Mouse (Mus musculus): ENCODE data around the gene Eif4g3.

The Eif4g3 gene

DNA sequence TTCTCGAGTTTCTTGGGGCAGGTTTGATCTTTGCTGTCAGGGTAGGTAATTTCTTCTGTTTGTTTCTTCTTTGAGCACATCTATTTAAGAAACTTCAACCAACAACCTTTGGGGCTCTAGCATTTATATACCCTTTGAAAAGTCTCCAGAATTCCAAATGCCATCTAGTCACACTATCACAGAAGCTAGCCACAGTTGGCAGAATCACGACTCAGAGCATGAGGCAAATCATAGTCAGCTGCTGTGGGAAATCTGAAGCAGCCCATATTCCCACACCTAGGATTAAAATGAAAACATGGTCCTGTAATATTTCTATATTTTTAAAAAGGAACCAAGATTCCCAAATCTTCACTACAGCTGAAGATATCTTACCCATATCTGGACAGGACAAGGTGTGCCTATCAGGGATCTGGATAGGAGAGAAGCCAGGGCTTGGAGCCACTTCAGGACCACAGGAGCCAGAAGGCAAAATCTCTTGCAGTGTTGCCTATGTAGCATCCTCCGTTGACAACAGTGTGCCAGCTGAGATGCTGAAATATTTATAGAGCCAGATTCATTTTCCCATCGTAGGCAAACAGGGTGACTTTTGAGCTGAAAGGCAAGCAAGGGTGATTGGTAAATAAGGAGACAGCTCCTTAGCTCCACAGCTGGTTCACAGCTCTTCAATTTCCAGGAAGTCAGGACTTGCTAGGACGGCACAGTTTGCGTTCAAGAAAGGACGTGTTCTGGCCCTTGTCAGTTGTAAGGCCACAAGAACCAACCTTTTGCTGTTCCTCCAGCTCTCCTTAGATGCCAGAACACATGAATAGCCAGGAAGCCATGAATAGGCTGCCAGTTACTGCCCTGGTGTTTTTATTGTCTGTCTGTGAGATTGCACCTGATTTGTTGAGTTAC is 70.8 kb downstream of the Eif4g3 start:
- no peak for DNase-seq (ENCODE audit: low read depth, low spot score)

DNA sequence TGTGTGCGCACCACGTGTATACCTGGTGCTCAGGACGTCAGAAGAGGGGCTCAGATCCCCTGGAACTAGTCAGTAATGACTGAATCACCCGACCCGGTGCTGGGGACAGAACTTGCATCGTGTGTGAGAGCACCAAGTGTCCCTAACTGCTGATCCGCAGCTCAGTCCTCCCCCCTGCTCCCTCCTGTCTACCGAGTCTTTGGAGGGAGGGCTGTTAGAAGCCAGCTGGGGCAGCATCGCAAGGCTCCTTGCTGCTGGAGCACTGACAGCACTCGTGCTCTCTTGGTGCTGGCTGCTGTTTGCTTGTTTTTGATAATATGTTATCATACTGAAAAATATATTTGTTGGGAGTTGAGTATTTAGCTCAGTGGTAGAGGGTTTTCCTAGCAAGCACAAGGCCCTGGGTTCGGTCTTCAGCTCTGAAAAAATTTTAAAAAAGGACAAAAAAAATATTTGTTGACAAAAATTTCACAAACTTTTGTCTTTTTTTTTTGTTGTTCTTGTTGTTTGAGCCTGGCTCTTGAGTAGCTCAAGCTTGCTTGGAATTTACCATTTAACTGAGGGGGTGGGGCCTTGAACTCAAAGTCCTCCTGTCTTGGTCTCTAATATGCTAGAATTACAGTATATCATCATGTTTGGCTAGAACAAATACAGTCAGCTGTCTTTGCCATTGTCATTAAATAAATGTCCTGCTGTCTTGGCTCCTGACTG is 72.2 kb downstream of the Eif4g3 start:
- no peak for DNase-seq (ENCODE audit: low read depth, low spot score)

DNA sequence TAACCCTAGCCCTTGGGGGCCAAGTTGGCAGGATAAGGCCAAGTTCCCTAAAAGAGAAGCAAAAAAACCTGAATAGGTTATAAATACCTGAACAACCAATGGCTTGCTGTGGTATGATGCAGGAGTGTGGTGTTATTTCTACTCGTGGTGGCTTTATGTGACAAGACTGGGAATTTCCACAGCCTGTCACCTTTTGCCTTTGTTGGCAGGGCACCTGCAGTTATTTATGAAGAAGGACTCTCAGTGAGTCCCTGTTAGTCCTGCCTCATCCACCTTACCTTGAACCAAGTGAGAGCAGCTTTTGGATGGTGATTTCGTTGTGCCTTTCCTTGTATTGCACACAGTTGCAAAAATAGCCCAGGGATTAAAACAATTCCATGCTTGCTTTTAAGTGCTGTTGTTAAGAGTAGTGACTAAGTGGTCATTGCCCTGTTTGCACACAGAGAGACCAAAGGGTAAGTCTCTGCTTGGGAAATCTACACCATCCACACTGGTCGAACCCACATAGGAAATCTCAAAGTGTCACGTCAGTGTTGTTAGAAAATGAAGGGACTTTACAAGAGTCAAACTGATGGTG is 72.9 kb downstream of the Eif4g3 start:
- no peak for DNase-seq (ENCODE audit: low read depth, low spot score)

DNA sequence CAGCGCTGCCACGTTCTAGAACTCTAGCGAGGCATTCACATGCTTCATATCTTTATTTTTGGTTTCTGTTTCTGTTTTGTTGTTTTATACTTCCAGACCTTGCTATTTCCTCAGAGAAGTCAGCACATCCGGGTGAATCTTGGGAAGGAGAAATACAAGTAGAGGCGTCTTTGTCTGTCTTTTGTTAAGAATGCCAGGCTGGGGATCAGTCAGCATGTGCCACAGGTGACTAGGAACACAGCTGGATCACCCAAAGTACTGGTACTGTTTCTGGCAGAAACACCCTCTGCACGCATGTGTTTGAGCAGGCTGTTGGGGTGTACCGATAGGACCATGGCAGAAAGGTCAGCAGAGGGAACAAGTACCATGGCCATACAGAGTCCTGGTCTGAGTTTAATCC is 73.6 kb downstream of the Eif4g3 start:
- no peak for DNase-seq (ENCODE audit: low read depth, low spot score)

DNA sequence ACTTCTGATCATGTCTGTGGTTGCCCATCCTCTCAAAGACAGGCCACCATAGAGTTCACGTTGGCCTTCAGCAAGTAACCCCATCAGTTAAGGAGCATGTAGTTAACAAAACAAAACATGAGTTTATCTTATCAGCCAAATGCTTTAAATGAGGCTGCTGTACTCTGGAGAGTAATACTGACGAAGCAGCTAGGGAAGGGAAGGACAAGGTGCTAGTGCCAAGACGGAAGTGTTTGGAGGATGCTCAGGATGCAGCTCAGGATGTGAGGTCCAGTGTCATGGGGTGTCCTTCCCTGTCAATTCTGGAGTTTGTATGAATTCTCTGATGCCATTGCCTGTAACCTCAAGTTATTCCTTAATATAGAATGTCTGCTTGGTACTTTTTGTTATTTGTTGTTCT is 75.0 kb downstream of the Eif4g3 start:
- no peak for DNase-seq (ENCODE audit: low read depth, low spot score)

DNA sequence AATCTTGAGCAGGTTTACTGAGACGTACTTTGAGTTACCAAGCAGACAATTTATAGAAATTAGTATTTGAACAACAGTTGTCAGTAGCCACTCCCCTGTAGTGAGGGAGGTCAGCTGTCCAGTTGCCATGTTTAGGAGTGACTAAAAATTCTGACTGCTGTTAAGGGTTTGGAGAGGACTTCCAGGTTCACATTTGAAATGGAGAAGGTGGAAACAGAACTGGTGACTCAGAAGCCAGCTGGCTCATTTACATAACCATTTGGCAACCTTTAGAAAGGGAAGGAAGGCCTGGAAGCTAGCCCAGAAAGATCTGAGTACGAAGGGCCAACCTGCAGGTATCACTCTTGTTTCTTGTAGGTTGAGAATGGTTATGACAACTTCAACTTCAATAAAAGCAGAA is 75.8 kb downstream of the Eif4g3 start:
- DNase-seq (ENCODE audit: low read depth, low spot score): no peak

DNA sequence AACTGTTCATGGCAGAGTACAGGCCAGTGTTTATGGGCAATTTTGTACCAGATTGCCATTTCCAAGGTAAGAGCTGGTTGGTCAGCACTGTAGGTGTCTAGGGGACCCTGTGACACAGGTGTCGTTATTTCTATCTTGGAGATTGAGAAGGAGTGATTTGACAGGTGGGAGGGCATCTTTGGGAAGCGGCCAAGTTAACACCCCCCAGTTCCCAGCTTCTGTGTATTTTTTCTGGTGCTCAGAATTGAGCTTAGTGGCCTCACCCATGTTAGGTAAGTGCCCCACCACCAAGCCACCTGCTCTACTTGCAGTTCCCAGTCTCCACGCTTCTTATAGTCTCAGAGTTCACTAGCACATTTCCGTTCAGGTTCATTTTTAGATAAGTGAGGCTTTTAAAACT is 76.5 kb downstream of the Eif4g3 start:
- no peak for DNase-seq (ENCODE audit: low read depth, low spot score)

DNA sequence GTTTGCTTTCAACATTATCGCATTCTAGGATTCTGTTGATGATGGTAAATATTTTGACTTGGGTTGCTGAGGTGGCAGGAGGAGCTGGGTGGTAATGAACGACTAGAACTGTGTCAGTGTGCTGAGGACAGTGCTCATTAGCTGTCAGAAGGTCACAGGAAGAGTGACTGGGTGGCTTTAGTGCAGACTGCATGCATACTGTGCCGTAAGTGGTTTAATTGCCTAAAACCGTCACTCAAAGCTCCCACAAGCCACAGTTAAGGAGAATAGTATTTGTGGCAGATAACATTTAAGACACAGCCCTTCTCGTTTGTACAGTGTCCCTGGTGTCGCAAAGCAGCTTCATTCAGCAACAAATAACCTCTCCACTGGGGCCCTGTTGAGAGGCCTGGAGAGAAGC is 78.7 kb downstream of the Eif4g3 start:
- DNase-seq (ENCODE audit: low read depth, low spot score): no peak

DNA sequence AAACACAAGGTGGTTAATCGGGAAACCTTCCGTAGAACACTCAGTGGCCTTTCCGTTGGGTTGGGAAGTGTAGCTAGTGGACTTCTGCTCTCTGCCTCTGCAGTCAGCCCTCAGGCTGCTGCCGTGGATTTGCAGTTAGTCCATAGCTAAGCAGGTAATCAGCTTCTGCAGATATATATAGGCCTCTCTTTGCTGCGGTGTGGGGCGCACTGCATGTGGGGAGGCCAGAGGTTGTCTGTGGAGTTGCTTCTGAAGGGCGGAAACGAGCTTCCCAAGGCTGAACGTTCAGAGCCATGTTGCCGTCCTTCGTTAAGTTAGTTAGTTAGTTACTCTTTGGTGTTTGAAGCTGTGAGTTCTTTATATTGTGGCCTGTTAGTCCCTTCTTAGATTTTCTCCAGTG is 80.3 kb downstream of the Eif4g3 start:
- no peak for DNase-seq (ENCODE audit: low read depth, low spot score)

DNA sequence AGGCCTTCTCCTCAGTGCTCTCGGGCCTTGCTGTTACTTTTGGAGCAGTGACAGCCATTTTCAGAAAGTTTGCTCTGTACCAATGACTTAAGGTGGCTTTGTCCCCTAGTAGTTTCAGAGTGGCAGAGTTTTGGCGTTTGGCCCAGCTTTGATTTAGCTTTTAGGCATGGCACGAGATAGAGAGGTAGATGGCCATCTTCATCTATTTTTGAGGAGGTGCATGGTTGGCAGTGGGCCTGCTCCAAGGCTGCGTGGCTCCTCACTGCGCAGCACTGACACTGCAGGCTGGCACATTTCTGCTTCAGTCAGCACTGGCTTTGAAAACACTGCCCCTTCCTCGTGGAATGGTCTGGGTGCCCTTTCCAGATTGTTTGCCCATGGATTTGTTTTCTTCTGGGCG is 80.7 kb downstream of the Eif4g3 start:
- DNase-seq (ENCODE audit: low read depth, low spot score): no peak

DNA sequence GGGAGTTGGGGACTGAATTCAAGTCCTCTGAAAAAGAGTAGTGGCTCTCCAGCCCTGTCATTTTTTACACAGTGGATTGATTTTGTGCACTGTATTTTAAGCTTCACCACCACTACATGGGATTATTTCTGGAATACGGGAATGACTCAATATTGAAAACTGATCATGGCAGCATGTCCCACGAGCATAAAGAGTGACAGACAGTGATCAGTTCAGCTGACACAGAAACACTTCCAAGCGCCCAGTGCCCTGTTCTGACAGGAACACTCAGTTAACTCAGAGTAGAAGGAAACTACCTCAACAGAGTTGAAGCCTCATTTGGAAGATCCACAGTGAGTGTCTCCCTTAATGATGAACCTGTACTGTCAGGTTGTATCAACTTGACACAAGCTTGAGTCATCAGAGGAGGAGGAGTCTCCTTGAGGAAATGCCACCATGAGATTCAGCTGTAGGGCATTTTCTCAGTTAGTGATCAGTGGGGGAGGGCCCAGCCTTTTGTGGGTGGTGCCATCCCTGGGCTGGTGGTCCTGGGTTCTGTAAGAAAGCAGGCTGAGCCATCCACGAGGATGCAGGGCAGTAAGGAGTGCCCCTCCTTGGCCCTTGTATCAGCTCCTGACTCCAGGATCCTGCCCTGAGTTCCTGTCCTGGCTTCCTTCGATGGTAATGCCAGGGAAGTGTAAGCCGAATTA is 82.2 kb downstream of the Eif4g3 start:
- DNase-seq (ENCODE audit: low read depth, low spot score): no peak

DNA sequence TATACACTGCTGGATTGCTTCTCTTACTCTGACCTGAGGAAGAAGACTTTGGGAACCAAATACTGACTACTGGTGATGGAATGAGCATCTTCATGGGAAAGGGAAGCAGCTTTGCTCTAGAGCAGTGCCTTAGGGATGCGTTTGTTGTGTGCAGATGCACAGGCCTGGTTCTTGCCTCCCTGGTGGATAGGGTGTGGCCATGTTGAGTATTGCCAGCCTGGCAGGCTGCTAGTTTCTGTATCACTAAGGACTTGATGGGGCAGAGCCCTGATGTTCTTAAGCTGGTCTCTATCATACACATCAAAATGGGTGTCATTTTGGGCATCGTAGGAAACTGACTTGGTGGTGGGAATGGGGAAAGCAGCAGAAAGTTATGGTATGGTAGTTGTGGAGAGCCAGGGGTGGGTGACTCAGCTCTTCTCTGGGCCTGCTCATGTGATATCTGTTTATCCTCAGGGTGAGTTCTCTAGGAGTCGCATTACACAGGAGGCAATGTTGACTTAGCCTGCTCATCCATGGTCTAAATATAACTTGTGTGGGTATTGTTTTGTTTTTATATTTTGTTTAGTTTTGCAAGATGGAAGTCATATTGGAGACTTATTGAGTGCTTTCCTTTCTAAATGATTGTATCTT is 85.0 kb downstream of the Eif4g3 start:
- DNase-seq (ENCODE audit: low read depth, low spot score): no peak

DNA sequence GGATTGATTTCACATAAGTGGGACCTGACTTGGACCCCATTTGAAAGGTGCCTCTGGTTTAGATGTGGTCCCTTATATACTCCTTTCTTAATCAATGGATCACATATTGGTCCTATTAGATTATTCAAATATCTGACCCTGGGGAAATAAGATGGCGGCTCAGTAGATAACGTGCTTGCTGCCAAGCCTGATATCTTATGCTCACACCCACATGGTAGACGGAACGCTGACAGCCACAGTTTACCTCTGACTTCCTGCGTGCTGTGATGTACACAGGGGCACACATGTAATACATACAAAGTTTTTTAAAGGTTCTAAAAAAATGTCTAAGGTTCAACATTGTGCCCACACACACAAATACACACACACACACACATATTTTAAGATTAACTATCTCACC is 86.4 kb downstream of the Eif4g3 start:
- DNase-seq (ENCODE audit: low read depth, low spot score): no peak

DNA sequence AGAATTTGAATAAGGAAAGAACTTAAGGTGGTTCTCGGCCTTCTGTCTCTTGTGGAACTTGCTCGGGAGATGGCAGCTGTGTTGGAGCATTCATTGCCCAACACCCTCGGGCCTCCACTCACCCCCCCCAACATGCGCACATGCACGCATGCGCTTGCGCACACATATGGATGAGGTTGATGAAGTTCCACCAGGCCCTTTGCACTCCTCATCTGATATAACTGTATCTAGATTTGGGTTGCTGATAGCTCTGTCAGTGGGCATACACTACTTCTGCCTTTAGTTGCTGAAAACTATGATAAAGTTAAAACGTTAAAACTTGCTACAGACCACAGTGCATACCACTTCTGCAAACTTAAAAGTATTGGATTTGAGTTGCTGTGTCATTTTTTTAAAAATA is 89.6 kb downstream of the Eif4g3 start:
- no peak for DNase-seq (ENCODE audit: low read depth, low spot score)

DNA sequence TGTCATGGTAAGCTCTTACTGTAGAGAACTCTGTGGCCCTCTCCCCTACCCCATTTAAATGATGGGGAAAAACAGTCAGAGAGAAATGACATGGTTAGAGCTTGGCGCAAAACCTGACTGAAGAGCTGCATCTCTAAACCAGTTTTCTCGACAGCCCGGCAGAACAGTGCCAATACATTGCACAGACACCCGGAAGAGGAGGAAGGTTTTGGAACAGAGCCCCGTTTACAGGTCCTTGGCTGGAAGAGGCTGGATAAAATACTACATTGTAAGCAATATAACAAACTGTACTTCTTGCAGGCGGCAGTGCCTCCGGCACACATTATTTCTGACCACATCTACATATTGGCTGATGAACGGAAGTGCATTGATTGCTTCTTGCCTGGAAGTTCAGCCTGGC is 91.3 kb downstream of the Eif4g3 start:
- no peak for DNase-seq (ENCODE audit: low read depth, low spot score)

DNA sequence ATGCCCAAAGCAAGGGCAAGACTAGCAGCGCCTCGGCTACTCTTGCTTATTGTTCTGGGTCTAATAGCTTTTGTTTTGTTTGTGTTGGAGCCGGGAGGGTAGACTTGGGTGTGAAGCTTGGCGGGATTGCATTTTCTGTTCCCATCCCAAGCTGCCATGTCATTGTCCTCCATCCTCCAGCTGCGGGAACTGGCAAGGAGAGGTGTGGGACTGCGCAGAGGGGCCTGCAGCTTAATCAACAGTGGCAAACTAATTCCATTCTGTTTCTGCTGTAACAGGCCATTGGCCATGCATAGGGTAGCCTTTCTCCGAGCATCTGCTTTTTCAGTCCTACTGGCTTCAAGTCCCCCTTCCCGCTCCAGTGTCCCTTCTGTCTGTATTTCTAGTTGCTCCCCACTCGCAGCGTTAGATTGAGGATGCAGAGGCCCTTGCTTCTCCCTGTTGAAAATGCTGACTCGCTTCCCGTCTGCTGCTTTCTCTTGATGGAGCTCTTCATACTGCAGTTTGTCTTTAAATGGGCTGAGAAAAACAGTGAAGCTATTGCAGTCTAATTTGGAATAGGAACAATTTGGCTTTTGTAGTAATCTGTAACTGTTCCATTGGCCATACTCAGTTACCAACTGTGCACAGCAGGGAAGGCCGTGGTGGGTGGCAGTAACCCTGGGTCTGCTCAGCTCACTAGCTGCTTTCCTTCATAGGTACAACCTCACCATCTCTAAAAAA is 92.2 kb downstream of the Eif4g3 start:
- DNase-seq (ENCODE audit: low read depth, low spot score): no peak

DNA sequence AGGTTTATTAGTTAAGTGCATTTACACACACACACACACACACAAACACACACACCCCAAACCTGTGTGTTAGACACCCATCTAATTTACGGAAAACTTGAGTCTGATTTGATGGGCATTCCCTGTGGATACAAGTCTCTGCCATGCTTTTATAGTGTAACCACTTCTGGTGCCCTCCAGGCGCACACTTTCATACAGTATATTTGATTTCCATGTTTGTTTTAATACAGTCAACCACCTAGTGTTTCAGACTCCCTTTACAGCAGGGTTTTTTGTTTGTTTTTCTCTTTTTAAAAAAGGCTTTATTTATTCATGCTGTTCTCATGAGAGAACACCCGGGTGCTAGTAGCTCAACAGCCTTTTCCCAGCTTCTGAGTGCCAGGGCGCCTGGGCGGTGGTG is 94.1 kb downstream of the Eif4g3 start:
- DNase-seq (ENCODE audit: low read depth, low spot score): no peak

DNA sequence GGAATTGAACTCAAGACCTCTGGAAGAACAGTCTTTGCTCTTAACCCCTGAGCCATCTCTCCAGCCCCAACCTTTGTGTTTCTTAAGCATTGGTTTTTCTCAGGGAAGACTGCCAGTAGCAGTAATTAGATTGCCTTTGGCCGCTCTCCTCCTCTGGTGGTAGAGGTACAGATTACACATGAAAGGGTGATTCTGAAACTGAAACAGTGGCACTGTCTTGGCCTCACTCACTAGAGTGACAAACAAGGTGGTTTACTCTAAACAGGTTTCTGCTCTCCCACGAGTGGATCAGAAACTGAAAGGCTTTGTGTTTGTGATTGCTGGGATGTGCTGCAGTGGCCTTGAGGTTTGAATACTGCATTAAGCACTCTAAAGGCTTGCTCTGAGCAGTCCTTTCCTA is 96.7 kb downstream of the Eif4g3 start:
- DNase-seq (ENCODE audit: low read depth, low spot score): no peak

DNA sequence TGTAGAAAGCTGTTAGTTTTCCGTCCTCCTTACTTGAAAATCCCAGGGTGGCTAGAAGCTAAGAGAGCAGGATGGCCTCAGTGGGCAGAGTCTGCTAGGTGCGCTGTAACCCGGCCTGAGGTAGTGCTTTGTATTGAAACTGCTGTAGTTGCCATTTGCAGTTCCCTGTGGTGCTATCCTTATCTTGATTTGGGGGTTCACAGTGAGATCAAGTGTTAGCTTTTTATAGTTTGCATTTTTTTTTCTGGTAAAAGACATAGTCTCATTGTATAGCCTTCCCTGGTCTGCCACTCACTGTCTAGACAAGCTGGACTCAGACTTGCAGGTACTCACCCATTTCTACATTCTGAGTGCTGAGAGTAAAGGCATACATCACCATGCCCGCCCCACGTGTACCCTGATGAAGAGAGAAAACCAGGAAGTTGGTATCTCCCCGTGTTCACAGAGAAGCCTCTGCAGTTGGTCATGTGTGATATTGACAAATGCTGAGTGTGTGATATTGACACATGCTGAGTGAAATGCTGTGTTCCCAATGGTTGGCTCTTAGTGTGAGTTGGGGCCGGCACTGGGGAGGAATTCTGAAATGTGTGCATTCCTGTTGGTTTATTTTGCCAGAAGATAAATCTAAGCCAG is 98.9 kb downstream of the Eif4g3 start:
- DNase-seq (ENCODE audit: low read depth, low spot score): no peak

DNA sequence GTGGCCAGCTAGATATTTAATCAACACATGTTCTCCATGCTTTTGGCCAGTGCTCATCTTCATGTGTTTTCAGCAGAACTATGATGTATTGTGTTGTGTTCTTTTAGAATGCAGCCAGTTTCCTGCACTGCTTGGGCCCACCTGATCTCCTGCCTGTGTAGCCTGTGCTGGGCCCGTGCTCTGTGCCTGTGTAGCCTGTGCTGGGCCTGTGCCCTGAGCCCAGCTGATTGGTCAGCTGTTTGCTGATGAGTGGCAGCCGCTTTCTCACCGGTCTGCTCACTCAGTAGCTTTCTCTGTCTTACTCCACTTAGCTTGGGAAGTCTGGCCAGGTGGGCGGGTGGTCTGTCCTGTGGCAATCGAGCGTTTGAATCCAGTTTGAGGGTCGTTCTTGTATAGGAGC is 107.6 kb downstream of the Eif4g3 start:
- no peak for DNase-seq (ENCODE audit: low read depth, low spot score)

DNA sequence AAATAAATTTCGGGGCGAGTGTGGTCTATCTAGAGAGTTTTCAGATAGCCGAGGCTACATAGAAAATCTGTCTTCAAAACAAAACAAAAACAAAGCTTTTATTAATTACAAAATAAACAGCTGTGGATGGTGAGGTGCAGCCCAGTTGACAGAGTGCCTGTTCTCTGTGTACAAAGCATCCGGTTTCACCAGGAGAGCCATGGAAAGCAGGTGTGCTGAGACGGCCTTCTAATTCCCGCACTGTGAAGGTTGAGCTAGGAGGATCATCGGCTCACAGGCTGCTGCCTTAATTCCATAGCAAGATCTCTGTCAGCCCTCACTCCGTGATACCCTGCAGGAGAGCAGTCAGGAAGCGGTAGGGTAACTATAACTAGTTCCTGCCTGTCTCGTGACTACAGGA is 109.0 kb downstream of the Eif4g3 start:
- no peak for DNase-seq (ENCODE audit: low read depth, low spot score)
